Mouse (Mus musculus): Measurements from ENCODE around the gene Xdh. TPM values are rescaled to one million over a fixed set of nuclear protein-coding genes. Genes with fewer than 3 reads are reported as not detected.
A peak's percentile ranks its signal among the peaks of the same experiment; 100 is the strongest.

Xdh gene
- total and polyA plus RNA-seq, 3 experiments, result 2.0 to 14.5 TPM; not detected in 1

DNA sequence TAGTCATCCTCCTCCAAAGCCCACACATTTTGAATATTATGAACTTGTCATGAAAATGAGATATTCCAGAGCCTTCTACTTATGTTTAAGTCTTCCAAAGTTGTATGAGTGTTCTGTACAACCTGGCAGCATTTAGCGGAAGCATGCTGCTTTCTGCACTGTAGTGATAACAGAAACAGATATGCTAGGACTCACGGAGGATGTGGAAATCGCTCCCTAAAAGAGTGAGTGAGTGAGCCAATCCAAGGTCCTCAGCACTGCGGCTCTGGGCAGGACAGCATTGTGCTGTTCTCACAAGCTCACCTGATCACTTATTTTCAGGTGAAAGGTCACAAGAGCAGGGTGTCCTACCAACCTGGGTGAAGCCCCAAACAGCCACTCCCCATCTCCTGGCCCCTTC lies 56.2 kb downstream of the Xdh start (continued):
- 0 out of 2 replicates have a peak, but pooled peaks have one; percentile 40 for TF ChIP-seq MAZ (IDR thresholded peaks at IDR 0.05; ENCODE audit: low read depth, low read length)
- TF ChIP-seq SIN3A (IDR thresholded peaks at IDR 0.05; ENCODE audit: low read length), result peak; percentile 74
- peak; percentile 91; the same call in 1 of the 2 replicates for TF ChIP-seq MYC (IDR thresholded peaks at IDR 0.05; ENCODE audit: low read depth, low read length)
- TF ChIP-seq NELFE (IDR thresholded peaks at IDR 0.05; ENCODE audit: low read depth, low read length), result peak; percentile 28
- TF ChIP-seq MAX (IDR thresholded peaks at IDR 0.05; ENCODE audit: low read length), result peak; percentile 88
- no peak for TF ChIP-seq UBTF (IDR thresholded peaks at IDR 0.05; ENCODE audit: borderline replicate concordance, insufficient read depth, low read depth, low read length)
- TF ChIP-seq TAL1 (IDR thresholded peaks at IDR 0.05; ENCODE audit: low read length), result peak; percentile 96
- TF ChIP-seq ZMIZ1 (IDR thresholded peaks at IDR 0.05; ENCODE audit: low read depth, low read length), result no peak
- TF ChIP-seq BHLHE40 (IDR thresholded peaks at IDR 0.05; ENCODE audit: borderline replicate concordance, low read depth, low read length), result peak; percentile 75
- TF ChIP-seq POLR2AphosphoS2 (IDR thresholded peaks at IDR 0.05; ENCODE audit: low read length), result peak; percentile 79; the same call in 1 of the 2 replicates

DNA sequence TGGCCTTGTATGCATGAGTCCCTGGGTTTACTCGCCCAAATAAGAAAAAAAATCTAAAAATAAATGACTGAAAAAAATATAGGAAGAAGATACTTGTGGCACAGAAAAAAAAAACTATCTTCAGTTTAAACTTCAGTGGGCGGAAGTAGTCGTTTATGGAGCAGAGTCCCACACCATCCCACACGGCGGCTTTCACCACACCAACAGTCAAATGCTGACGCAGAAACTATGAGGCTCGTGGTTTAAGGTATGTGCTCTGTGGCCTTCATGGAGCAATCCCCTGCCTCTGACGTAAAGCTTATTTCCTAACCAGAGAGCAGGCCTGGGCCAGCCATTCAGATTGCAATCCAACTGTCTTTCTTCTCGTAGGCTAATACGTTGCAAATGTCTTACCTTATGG lies 56.8 kb downstream of the Xdh start:
- peak; percentile 84 for DNase-seq (ENCODE audit: low read depth, low spot score)
- H3K4me1 ChIP-seq (ENCODE audit: control insufficient read depth in 1 of 2, insufficient read depth in 2 of 2, low read length in 2 of 2), result peaks cover 10 to 17% of the 10 kb centered on the region in 2 experiments
- TF ChIP-seq TBP (IDR thresholded peaks at IDR 0.05; ENCODE audit: low read depth, low read length) (peak; percentile 33; the same call in 1 of the 2 replicates), NELFE (IDR thresholded peaks at IDR 0.05; ENCODE audit: low read depth, low read length) (0 out of 2 replicates have a peak, but pooled peaks have one; percentile 19), MAZ (IDR thresholded peaks at IDR 0.05; ENCODE audit: low read depth, low read length) (no peak), EP300 (IDR thresholded peaks at IDR 0.05; ENCODE audit: low read depth in 1 of 2, low read length in 2 of 2) (peak in 1 of 2 experiments; percentile 62; a peak in 2 of 4 replicates), POLR2A (IDR thresholded peaks at IDR 0.05; ENCODE audit: control insufficient read depth in 1 of 2, insufficient read depth in 1 of 2, low read depth in 1 of 2, low read length in 2 of 2, poor library complexity in 1 of 2) (peak in 1 of 2 experiments; percentile 39; a peak in 1 of 4 replicates), HCFC1 (IDR thresholded peaks at IDR 0.05; ENCODE audit: low read depth, low read length) (0 out of 2 replicates have a peak, but pooled peaks have one; percentile 30), MAFK (IDR thresholded peaks at IDR 0.05; ENCODE audit: borderline replicate concordance, low read depth, low read length) (peak; percentile 23; the same call in 1 of the 2 replicates), ZNF384 (IDR thresholded peaks at IDR 0.05; ENCODE audit: low read depth, low read length) (peak; percentile 91), MXI1 (IDR thresholded peaks at IDR 0.05; ENCODE audit: low read depth, low read length) (no peak), MYC (IDR thresholded peaks at IDR 0.05; ENCODE audit: low read depth, low read length) (0 out of 2 replicates have a peak, but pooled peaks have one; percentile 10), MYB (IDR thresholded peaks at IDR 0.05; ENCODE audit: low read depth, low read length) (peak; percentile 60; the same call in 1 of the 2 replicates), ZC3H11A (IDR thresholded peaks at IDR 0.05; ENCODE audit: low read depth, low read length) (no peak)
- H3K36me3 ChIP-seq (ENCODE audit: control insufficient read depth in 1 of 2, insufficient read depth in 2 of 2, low read length in 2 of 2), result peaks cover 0 to 10% of the 10 kb centered on the region in 2 experiments; a peak in 2 of 4 replicates
- H3K4me3 ChIP-seq (ENCODE audit: control insufficient read depth in 1 of 2, insufficient read depth in 1 of 2, low read depth in 2 of 2, low read length in 2 of 2), result peak overlapping the region; percentile 48 to 49
- H3K9ac ChIP-seq (ENCODE audit: control insufficient read depth, low read depth, low read length, poor library complexity, severe bottlenecking), result peak overlapping the region; percentile 42
- no peaks in the 10 kb centered on the region for H3K27me3 ChIP-seq (ENCODE audit: control insufficient read depth in 1 of 2, insufficient read depth in 2 of 2, low read length in 2 of 2)
- no peaks in the 10 kb centered on the region for H3K9me3 ChIP-seq (replicated peaks; ENCODE audit: insufficient read depth, low read length)
- peak overlapping the region; percentile 93 for H3K27ac ChIP-seq (ENCODE audit: control insufficient read depth, low read depth, low read length)
- H3K79me2 ChIP-seq (ENCODE audit: control insufficient read depth, insufficient read depth, low read length, poor library complexity), result no peaks in the 10 kb centered on the region
